Mouse (Mus musculus): ENCODE measurements around the gene Stx18. TPM values are rescaled to one million over a fixed set of nuclear protein-coding genes. Genes with fewer than 3 reads are reported as not detected.

The Stx18 gene
- total and polyA plus RNA-seq, 3 experiments = 26.3 to 35.8 (median 29.4) TPM

DNA sequence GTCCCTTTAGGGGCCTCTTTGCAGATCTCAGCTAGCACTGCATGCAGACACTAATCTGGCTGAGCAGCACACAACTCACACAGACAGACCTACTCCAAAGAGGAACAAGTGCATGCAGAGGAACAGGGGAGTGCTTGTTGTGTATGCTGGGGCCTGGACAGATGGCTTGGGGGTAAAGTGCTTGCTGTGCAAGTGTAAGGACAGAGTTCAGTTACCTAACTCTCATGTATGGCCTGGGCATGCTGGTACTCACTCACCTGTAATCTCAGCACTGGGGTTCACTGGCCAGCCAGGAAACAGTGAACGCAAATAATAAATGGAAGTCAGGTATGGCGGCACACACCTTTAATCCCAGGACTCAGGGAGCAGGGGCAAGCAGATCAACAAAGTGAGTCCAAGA is 76.0 kb downstream of the Stx18 start:
- Histone ChIP-seq H3K4me1 (ENCODE audit: control insufficient read depth in 1 of 2, insufficient read depth in 2 of 2) (no peaks in the 10 kb centered on the region), H3K79me2 (replicated peaks; ENCODE audit: control insufficient read depth, extremely low read depth, insufficient read depth, poor library complexity, severe bottlenecking) (no peaks in the 10 kb centered on the region), H3K9ac (ENCODE audit: insufficient read depth, low read depth) (no peak overlapping the region), H3K4me3 (replicated peaks in 1 of 3; ENCODE audit: low read depth in 2 of 3, low read length in 2 of 3, poor library complexity in 1 of 3) (no peak overlapping the region), H3K27ac (ENCODE audit: insufficient read depth, low read depth) (no peak overlapping the region), H3K36me3 (replicated peaks in 1 of 2; ENCODE audit: control insufficient read depth in 1 of 2, insufficient read depth in 1 of 2, low read length in 1 of 2) (peaks cover 31 to 81% of the 10 kb centered on the region in 2 experiments), H3K27me3 (replicated peaks) (no peaks in the 10 kb centered on the region), H3K4me2 (ENCODE audit: insufficient read depth, low read depth, poor library complexity, severe bottlenecking) (no peak overlapping the region), H3K9me3 (replicated peaks; ENCODE audit: low read length) (no peaks in the 10 kb centered on the region)
- no peak for DNase-seq (ENCODE audit: extremely low read depth)
- no peak for TF ChIP-seq CHD1 (IDR thresholded peaks at IDR 0.05; ENCODE audit: low read depth, low read length)
- dilution Hi-C loops (cut with MboI; ENCODE audit: extremely low pct_ligation_motif_present, extremely low pct_unique_long_range_greater_than_20kb, low sequenced_read_pairs) (no loop called here), in situ Hi-C loops (cut with MboI; ENCODE audit: low pct_ligation_motif_present, low pct_unique_long_range_greater_than_20kb, low sequenced_read_pairs) (no loop called here)

DNA sequence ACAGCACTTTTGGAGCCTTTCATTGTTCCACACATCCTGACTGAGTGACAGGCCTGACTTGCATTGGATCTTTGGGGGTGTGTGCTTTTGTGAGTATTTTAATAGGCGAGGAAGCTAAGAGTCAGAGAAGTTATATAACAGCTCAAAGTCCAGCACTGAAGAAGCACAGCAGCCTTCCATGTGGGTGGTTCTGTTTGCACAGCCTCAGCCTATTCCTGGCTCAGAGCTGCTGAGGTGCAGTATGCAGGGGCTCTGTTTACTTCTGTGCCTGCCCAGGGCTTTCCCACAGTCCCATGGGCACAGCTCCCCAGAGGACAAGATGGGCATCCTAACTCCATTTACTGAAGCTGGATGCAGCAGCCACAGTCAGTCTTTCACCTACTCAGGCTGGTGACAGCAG is 78.5 kb downstream of the Stx18 start:
- TF ChIP-seq CTCF (conservative IDR thresholded peaks at IDR 0.05 in 1 of 2, IDR thresholded peaks at IDR 0.05 in 1 of 2; ENCODE audit: low read depth in 2 of 2, low read length in 2 of 2) (no peak), MEF2A (IDR thresholded peaks at IDR 0.05; ENCODE audit: borderline replicate concordance, low read depth, low read length) (no peak), BHLHE40 (IDR thresholded peaks at IDR 0.05; ENCODE audit: low read depth, low read length) (no peak), MYC (IDR thresholded peaks at IDR 0.05; ENCODE audit: low read depth, low read length) (no peak)
- Histone ChIP-seq H3K4me3 (replicated peaks in 1 of 3; ENCODE audit: low read depth in 2 of 3, low read length in 2 of 3, poor library complexity in 1 of 3) (no peak overlapping the region), H3K27ac (ENCODE audit: insufficient read depth, low read depth) (no peak overlapping the region), H3K4me2 (ENCODE audit: insufficient read depth, low read depth, poor library complexity, severe bottlenecking) (no peak overlapping the region), H3K9me3 (replicated peaks; ENCODE audit: low read length) (no peaks in the 10 kb centered on the region), H3K9ac (ENCODE audit: insufficient read depth, low read depth) (no peak overlapping the region), H3K4me1 (ENCODE audit: control insufficient read depth in 1 of 2, insufficient read depth in 2 of 2) (no peaks in the 10 kb centered on the region), H3K36me3 (replicated peaks in 1 of 2; ENCODE audit: control insufficient read depth in 1 of 2, insufficient read depth in 1 of 2, low read length in 1 of 2) (peaks cover 26 to 73% of the 10 kb centered on the region in 2 experiments), H3K79me2 (replicated peaks; ENCODE audit: control insufficient read depth, extremely low read depth, insufficient read depth, poor library complexity, severe bottlenecking) (no peaks in the 10 kb centered on the region), H3K27me3 (replicated peaks) (no peaks in the 10 kb centered on the region)
- no peak for DNase-seq (ENCODE audit: extremely low read depth)
- in situ Hi-C loops (cut with MboI; ENCODE audit: low pct_ligation_motif_present, low pct_unique_long_range_greater_than_20kb, low sequenced_read_pairs) (no loop called here), dilution Hi-C loops (cut with MboI; ENCODE audit: extremely low pct_ligation_motif_present, extremely low pct_unique_long_range_greater_than_20kb, low sequenced_read_pairs) (no loop called here)

DNA sequence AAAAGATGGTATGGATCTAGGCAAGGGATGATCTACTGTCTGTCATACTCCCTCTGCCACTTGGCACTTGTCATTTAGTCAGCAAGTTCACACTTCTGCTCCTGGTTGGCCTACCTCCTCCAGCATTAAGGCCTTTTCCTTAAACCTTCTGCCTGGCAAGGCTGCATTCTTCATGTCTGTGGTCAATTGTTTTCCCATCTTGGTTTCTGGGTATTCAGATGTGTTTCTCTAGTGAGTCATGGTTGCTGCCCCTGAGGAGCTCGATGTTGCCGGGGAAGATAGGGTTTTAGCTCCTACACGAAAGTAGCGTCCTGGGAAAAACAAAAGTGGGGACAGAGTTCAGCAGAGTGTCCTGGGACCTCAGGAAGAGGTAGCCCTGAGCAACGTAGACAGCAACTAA is 80.7 kb downstream of the Stx18 start:
- Histone ChIP-seq H3K4me2 (ENCODE audit: insufficient read depth, low read depth, poor library complexity, severe bottlenecking) (no peak overlapping the region), H3K4me3 (replicated peaks in 1 of 3; ENCODE audit: low read depth in 2 of 3, low read length in 2 of 3, poor library complexity in 1 of 3) (no peak overlapping the region), H3K27me3 (replicated peaks) (no peaks in the 10 kb centered on the region), H3K36me3 (replicated peaks in 1 of 2; ENCODE audit: control insufficient read depth in 1 of 2, insufficient read depth in 1 of 2, low read length in 1 of 2) (peaks cover 26 to 79% of the 10 kb centered on the region in 2 experiments), H3K9ac (ENCODE audit: insufficient read depth, low read depth) (no peak overlapping the region), H3K79me2 (replicated peaks; ENCODE audit: control insufficient read depth, extremely low read depth, insufficient read depth, poor library complexity, severe bottlenecking) (no peaks in the 10 kb centered on the region), H3K4me1 (ENCODE audit: control insufficient read depth in 1 of 2, insufficient read depth in 2 of 2) (no peaks in the 10 kb centered on the region), H3K9me3 (replicated peaks; ENCODE audit: low read length) (no peaks in the 10 kb centered on the region), H3K27ac (ENCODE audit: insufficient read depth, low read depth) (no peak overlapping the region)
- no peak for DNase-seq (ENCODE audit: extremely low read depth)
- in situ Hi-C loops (cut with MboI; ENCODE audit: low pct_ligation_motif_present, low pct_unique_long_range_greater_than_20kb, low sequenced_read_pairs) = no loop called here
- TF ChIP-seq ELF1 (IDR thresholded peaks at IDR 0.05; ENCODE audit: low read depth, low read length) = no peak
- dilution Hi-C loops (cut with MboI; ENCODE audit: extremely low pct_ligation_motif_present, extremely low pct_unique_long_range_greater_than_20kb, low sequenced_read_pairs) = no loop called here

DNA sequence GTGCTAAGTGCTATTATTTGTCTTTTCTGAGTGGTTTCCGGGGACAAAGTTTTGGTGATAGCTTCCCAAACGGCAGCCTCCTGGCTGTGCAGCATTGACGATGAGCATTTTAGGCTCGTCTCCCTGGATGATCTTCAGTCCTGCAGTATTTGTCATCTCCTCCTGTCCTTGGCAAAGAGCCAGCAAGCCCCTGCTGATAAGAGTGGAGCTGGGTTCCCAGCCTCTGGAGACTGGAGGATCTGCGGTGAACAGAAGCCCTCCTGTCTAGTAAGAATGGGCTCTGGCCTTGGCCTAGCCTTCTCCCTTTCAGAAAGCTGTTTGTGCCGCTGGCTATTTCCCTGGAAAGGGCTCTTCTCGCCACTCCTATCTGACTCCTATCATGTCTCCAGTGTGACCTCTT is 83.2 kb downstream of the Stx18 start:
- H3K79me2 ChIP-seq (replicated peaks; ENCODE audit: control insufficient read depth, extremely low read depth, insufficient read depth, poor library complexity, severe bottlenecking) = no peaks in the 10 kb centered on the region
- H3K4me3 ChIP-seq (replicated peaks in 1 of 3; ENCODE audit: low read depth in 2 of 3, low read length in 2 of 3, poor library complexity in 1 of 3) = no peak overlapping the region
- peaks cover 14 to 66% of the 10 kb centered on the region in 2 experiments for H3K36me3 ChIP-seq (replicated peaks in 1 of 2; ENCODE audit: control insufficient read depth in 1 of 2, insufficient read depth in 1 of 2, low read length in 1 of 2)
- DNase-seq (ENCODE audit: extremely low read depth) = no peak
- in situ Hi-C loops (cut with MboI; ENCODE audit: low pct_ligation_motif_present, low pct_unique_long_range_greater_than_20kb, low sequenced_read_pairs) = no loop called here
- no peak overlapping the region; the same call in 1 of the 2 replicates for H3K4me2 ChIP-seq (ENCODE audit: insufficient read depth, low read depth, poor library complexity, severe bottlenecking)
- H3K27me3 ChIP-seq (replicated peaks) = no peaks in the 10 kb centered on the region
- H3K4me1 ChIP-seq (ENCODE audit: control insufficient read depth in 1 of 2, insufficient read depth in 2 of 2) = no peaks in the 10 kb centered on the region
- no peaks in the 10 kb centered on the region for H3K9me3 ChIP-seq (replicated peaks; ENCODE audit: low read length)
- dilution Hi-C loops (cut with MboI; ENCODE audit: extremely low pct_ligation_motif_present, extremely low pct_unique_long_range_greater_than_20kb, low sequenced_read_pairs) = no loop called here
- no peak overlapping the region for H3K27ac ChIP-seq (ENCODE audit: insufficient read depth, low read depth)
- H3K9ac ChIP-seq (ENCODE audit: insufficient read depth, low read depth) = no peak overlapping the region
- TF ChIP-seq ZNF384 (IDR thresholded peaks at IDR 0.05; ENCODE audit: low read depth, low read length) (no peak), USF2 (conservative IDR thresholded peaks at IDR 0.05; ENCODE audit: low read depth, low read length) (no peak), CHD1 (IDR thresholded peaks at IDR 0.05; ENCODE audit: low read depth, low read length) (no peak), MEF2A (IDR thresholded peaks at IDR 0.05; ENCODE audit: borderline replicate concordance, low read depth, low read length) (no peak), TBP (conservative IDR thresholded peaks at IDR 0.05; ENCODE audit: low read depth, low read length) (no peak), HCFC1 (IDR thresholded peaks at IDR 0.05; ENCODE audit: low read depth, low read length) (no peak), JUND (conservative IDR thresholded peaks at IDR 0.05; ENCODE audit: low read depth, low read length) (no peak), UBTF (IDR thresholded peaks at IDR 0.05; ENCODE audit: low read depth, low read length) (no peak), POLR2AphosphoS2 (IDR thresholded peaks at IDR 0.05; ENCODE audit: low read depth, low read length) (no peak), ZMIZ1 (IDR thresholded peaks at IDR 0.05; ENCODE audit: low read depth, low read length) (no peak), MXI1 (IDR thresholded peaks at IDR 0.05; ENCODE audit: low read depth, low read length) (no peak), ELF1 (IDR thresholded peaks at IDR 0.05; ENCODE audit: low read depth, low read length) (no peak), RCOR1 (conservative IDR thresholded peaks at IDR 0.05; ENCODE audit: low read depth, low read length) (no peak), SIN3A (IDR thresholded peaks at IDR 0.05; ENCODE audit: low read length) (no peak), NRF1 (IDR thresholded peaks at IDR 0.05; ENCODE audit: low read depth, low read length) (no peak), USF1 (IDR thresholded peaks at IDR 0.05; ENCODE audit: low read depth, low read length) (no peak), KAT2A (IDR thresholded peaks at IDR 0.05; ENCODE audit: insufficient replicate concordance, low read length) (no peak)

Data from CH12.LX (cell line).